Mouse (Mus musculus) thymus, adult 2 months (tissue): Measurements from ENCODE around the gene Ezr. TPM values are rescaled to one million over a fixed set of nuclear protein-coding genes. Genes with fewer than 3 reads are reported as not detected.

Experiments
- DNase-seq: peaks from one replicate; pipeline ENCODE4 v3.0.0; 2021
- H3K27ac ChIP-seq: fragments of 200-500 bp; 2 replicates; pipeline ENCODE4 v1.5.1; 2012; ENCODE audit warnings: low read length, control low read depth; ENCODE audit not compliant: control insufficient read depth, insufficient read depth
- H3K27me3 ChIP-seq: fragments of 200-500 bp; 2 replicates; pipeline ENCODE4 v1.6.1; 2012; ENCODE audit warnings: mild to moderate bottlenecking, low read length, moderate library complexity, mixed read lengths; ENCODE audit not compliant: control insufficient read depth, insufficient read depth
- H3K36me3 ChIP-seq: fragments of 200-500 bp; 2 replicates; pipeline ENCODE4 v1.6.1; 2012; ENCODE audit warnings: mild to moderate bottlenecking, low read length, moderate library complexity; ENCODE audit not compliant: control insufficient read depth, insufficient read depth
- H3K4me1 ChIP-seq: fragments of 200-500 bp; replicated peaks from 2 replicates; pipeline ENCODE4 v1.6.1; 2012; ENCODE audit warnings: low read length; ENCODE audit not compliant: control insufficient read depth, insufficient read depth
- H3K4me3 ChIP-seq: fragments of 200-500 bp; 2 replicates; pipeline ENCODE4 v1.5.1; 2012; ENCODE audit warnings: mild to moderate bottlenecking, low read length, control low read depth, moderate library complexity; ENCODE audit not compliant: control insufficient read depth, insufficient read depth
- CTCF ChIP-seq: fragments of 200-500 bp; IDR thresholded peaks from 2 replicates; pipeline ENCODE4 v1.5.1; 2012; ENCODE audit warnings: mild to moderate bottlenecking, control low read depth, low read length, moderate library complexity, borderline replicate concordance; ENCODE audit not compliant: control insufficient read depth, poor library complexity, insufficient read depth; ENCODE audit errors: extremely low read depth
- POLR2A ChIP-seq: fragments of 200-500 bp; IDR thresholded peaks from 2 replicates; pipeline ENCODE4 v1.6.1; 2012; ENCODE audit warnings: mild to moderate bottlenecking, low read length, control low read depth, moderate library complexity; ENCODE audit not compliant: control insufficient read depth, poor library complexity, insufficient read depth; ENCODE audit errors: extremely low read depth
- WGBS: fragments of 180-500 bp; shearing (Covaris S2); methylation state at CpG from one replicate; pipeline ENCODE4 v1.1.7; 2018; 5-methylcytosine and 5-hydroxymethylcytosine counted together
- polyA plus RNA-seq: library from polyadenylated mRNA; depleted of rRNA; stranded (reverse); fragments of >200 nt; gene quantifications from 2 replicates; pipeline ENCODE4 v1.2.3, GENCODE M21; 2012

The Ezr gene
- polyA plus RNA-seq, 1 experiment: 149 TPM

DNA sequence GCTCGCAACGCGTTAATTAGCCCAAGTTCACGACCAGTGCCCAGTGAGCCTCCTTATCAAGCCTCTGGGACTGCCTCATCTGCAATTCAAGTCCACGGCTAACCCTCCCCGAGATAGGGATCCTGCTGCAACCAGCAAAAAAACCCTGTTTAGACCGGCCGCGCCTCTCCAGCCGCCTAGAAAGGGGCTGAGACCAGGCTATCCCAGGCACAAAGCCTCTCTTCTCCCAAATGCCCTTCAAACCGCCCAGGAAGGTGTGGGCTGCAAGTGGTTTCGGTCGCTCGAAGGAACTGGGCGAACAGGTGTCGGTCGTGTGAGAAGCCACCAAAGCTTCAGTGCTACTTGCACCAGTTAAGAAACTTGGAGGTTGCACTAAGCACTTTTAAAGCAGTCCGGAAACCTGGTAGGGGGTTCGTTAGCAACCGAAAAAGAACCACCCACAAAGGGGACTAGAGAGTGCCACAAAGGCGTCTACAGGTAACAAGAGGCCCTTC is 504 bp downstream of the Ezr start:
- WGBS: under 1% methylated on average over 21 of the region's 21 CpGs
- Histone ChIP-seq H3K27ac (peak overlapping the region; percentile 91), H3K4me3 (peak overlapping the region; percentile 85), H3K36me3 (0 out of 2 replicates have a peak, but pooled peaks cover 2% of the 10 kb centered on the region), H3K27me3 (no peaks in the 10 kb centered on the region), H3K4me1 (peaks cover 25% of the 10 kb centered on the region)
- TF ChIP-seq POLR2A (no peak), CTCF (0 out of 2 replicates have a peak, but pooled peaks have one; percentile 5)
- peak; percentile 58 for DNase-seq

DNA sequence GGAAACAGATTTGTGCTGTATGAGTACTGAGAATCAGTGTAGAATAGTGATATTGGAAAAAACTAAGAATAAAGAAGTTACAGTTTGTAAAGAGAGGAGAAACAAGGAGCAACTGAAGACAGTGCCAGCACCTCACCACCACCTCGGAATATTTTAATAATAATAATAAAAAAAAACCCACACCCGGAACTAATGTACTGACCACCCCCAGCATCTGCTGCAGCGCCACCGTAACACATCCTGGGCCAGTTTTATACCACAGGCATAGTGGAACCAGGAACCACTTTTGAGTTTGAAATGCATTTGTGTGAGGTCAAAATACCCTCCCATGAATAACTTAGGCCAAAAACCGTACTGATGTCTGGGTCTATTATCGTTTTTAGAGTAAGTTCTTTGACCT is 1.3 kb downstream of the Ezr start:
- 5% methylated on average over 6 of the region's 6 CpGs for WGBS
- Histone ChIP-seq H3K4me1 (peaks cover 31% of the 10 kb centered on the region), H3K27ac (no peak overlapping the region; the same call in 1 of the 2 replicates), H3K27me3 (no peaks in the 10 kb centered on the region), H3K4me3 (no peak overlapping the region), H3K36me3 (0 out of 2 replicates have a peak, but pooled peaks cover 3% of the 10 kb centered on the region)
- TF ChIP-seq CTCF (no peak), POLR2A (no peak)
- DNase-seq: no peak

DNA sequence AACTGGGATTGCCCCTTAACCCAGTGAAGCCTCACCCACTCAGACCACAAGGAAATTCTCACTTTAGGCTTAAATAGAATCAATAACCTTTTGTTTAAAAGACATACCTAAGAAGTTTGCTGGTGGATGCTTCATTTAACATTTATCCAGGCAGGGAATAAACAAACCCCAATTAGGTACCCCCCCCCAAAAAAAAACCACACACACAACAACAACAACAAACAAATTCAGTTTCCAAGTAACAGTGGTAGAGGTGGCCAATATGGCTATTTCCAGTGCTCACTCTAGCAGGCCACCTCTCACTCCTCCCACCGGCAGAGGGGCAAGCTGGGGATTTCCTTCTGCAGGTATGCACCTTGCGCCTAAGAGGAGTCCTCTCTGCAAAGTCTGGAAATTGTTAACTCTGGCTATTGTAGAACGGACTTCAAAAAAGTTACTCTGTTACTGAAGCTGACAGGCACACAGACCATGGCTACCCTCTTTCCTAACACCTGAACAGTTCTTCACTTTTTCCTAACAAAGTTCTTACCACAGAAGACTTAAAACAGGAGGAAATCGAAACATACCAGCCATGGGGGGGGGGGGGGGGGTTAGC is 2.0 kb downstream of the Ezr start:
- peak overlapping the region; percentile 35 for H3K4me3 ChIP-seq
- 4% methylated on average over 4 of the region's 4 CpGs for WGBS

DNA sequence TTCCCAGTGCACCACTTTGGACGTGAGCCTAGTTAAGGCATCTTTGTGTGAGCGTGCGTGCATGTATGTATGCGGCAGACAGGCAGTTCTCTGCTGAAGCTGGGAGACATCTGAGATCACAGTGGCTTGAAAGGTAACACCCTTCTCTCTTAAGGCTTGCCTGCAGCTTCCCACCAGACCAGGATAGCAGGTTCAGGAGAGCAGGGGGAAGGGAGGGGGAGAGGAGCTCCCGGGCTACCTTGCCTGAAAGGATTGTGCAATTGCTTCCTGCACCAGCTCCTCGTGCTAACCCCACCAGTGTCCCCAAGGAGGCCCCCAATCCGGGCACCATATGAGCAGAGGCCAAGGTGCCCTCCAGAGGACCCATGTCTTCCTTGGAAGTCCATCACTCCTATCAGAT is 3.0 kb downstream of the Ezr start:
- Histone ChIP-seq H3K36me3 (peaks cover 9% of the 10 kb centered on the region; the same call in 1 of the 2 replicates), H3K4me3 (peak overlapping the region; percentile 72), H3K27ac (peak overlapping the region; percentile 34; the same call in 1 of the 2 replicates), H3K27me3 (no peaks in the 10 kb centered on the region), H3K4me1 (peaks cover 44% of the 10 kb centered on the region)
- TF ChIP-seq CTCF (no peak), POLR2A (no peak)
- peak; percentile 24 for DNase-seq
- 13% methylated on average over 7 of the region's 7 CpGs for whole genome bisulfite sequencing

More for the DNA sequence above, 2.0 kb downstream of the Ezr start:
- no peaks in the 10 kb centered on the region for H3K27me3 ChIP-seq
- H3K27ac ChIP-seq: no peak overlapping the region
- 0 out of 2 replicates have a peak, but pooled peaks cover 3% of the 10 kb centered on the region for H3K36me3 ChIP-seq
- TF ChIP-seq CTCF (no peak), POLR2A (no peak)
- peaks cover 34% of the 10 kb centered on the region for H3K4me1 ChIP-seq
- peak; percentile 40 for DNase-seq

DNA sequence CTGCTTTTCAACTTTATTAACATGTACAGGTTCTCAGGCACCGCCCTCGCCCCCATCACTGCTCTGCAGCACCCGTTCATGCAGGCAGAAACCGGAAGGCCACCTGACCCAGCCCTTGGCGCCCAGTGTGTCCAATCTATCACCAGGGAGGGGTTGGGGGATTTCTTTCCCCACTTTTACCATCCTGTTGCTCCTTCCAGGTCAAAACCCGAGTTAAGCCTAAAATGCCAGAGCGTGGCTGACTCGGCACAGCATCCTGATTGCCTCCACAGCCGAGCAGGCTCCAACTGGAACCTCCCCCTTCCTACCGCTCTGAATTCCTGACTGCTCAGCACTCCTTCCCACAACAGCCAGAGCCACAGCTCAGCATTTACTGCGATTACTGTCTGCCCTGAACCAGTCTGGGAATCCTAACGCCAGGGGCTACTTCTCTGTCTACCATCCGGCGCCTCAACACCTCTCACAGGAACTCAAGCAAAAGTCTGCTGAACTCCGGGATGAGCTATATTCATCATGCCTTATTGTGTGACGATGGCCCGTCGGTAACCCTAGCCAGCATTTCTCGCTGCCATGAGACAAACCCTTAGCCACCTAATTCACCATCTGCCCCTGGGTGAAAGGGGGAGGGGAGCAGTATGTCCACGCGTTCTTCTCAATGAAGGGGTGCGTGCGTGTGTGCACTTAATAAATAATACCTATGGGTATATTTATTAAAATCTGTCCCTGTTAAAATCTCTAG is 3.6 kb downstream of the Ezr start:
- no peaks in the 10 kb centered on the region for H3K27me3 ChIP-seq
- peak overlapping the region; percentile 72 for H3K4me3 ChIP-seq
- no peak for TF ChIP-seq POLR2A
- no peak for TF ChIP-seq CTCF
- H3K36me3 ChIP-seq: peaks cover 14% of the 10 kb centered on the region; the same call in 1 of the 2 replicates
- H3K27ac ChIP-seq: peak overlapping the region; percentile 96
- WGBS: 12% methylated on average over 23 of the region's 23 CpGs
- H3K4me1 ChIP-seq: peaks cover 49% of the 10 kb centered on the region
- peak; percentile 55 for DNase-seq

DNA sequence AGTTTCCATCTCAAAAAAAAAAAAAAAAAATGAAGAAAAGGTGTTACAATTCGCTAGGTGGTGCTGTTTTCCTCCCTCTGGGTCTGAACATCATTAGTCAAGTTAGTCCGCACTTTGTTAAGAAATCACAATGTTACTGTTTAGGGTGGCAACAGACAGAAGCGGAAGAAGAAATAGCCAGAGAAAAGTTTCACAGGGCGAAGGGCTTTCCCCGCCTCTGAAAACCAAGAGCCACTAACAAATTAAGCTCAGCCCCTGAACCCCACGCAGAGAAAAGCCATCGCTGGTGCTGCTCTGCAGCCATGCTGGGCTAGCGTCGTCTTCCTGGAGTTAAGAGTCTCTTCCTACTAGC is 4.3 kb downstream of the Ezr start:
- DNase-seq: peak; percentile 48
- Histone ChIP-seq H3K4me3 (peak overlapping the region; percentile 72), H3K4me1 (peaks cover 52% of the 10 kb centered on the region), H3K36me3 (peaks cover 14% of the 10 kb centered on the region; the same call in 1 of the 2 replicates), H3K27me3 (no peaks in the 10 kb centered on the region), H3K27ac (peak overlapping the region; percentile 96)
- WGBS: 2% methylated on average over 9 of the region's 9 CpGs
- no peak for TF ChIP-seq POLR2A
- no peak for TF ChIP-seq CTCF
